Mouse (Mus musculus): ENCODE data around the gene Ppp1r11. TPM values are rescaled to one million over a fixed set of nuclear protein-coding genes. Genes with fewer than 3 reads are reported as not detected.

The Ppp1r11 gene
- total RNA-seq, 2 experiments from 2014 or later = 136 to 142 TPM

DNA sequence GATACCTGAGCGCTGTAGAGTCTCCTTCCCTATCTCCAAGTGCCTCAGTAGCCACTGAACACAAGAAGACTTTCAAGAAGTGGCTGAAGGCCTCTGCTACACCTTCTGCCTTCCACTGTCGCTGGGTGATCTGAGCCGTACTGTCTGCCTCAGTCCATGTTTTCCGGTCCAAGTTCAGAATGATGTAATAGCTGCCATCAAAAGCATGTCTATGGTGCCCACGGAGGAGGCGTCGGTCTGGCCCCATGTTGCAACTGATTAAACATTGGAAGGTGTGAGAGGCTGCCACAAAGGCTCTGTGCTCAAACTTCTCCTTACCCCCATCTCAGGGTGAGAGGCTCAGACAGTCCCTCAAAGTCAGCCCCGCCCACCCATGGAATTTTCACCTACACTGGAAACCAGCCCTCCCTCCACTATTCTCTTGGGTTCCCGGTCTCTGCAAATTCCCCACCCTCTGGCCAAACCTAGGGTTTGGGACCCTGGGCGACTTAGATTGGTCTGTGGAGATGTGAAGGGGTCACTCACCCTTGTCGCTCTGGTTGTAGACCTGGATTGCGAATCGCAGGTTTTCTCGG is 18.9 kb upstream of the Ppp1r11 start:
- DNase-seq (ENCODE audit: low spot score in 2 of 2) = no peak

- no peak for DNase-seq (ENCODE audit: low spot score in 2 of 2)
Observed at GRCm38 (mm10) chr17:36966875-36967274, 15.3 kb upstream of the Ppp1r11 start.

DNA sequence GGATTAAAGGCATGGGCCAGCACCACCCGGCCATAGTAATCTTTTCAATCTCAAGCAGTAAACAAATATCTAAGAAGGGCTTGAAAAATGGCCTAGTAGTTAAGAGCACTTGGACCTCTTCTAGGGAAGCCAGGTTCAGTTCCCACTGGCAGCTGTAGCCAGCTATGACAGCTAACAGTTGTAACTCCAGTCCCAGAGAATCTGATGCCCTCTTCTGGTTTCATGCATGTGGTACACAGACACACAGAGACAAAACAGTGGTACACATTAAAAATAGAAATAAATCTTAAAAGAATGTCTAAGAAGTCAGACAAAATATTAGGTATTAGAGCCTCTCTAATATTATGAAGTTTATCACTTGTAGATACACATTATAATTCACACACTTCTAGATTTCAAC is 9.6 kb upstream of the Ppp1r11 start:
- DNase-seq (ENCODE audit: low spot score in 2 of 2) = no peak

- no peak for DNase-seq (ENCODE audit: low spot score in 2 of 2)
Observed at GRCm38 (mm10) chr17:36958884-36959283, 7.3 kb upstream of the Ppp1r11 start.

DNA sequence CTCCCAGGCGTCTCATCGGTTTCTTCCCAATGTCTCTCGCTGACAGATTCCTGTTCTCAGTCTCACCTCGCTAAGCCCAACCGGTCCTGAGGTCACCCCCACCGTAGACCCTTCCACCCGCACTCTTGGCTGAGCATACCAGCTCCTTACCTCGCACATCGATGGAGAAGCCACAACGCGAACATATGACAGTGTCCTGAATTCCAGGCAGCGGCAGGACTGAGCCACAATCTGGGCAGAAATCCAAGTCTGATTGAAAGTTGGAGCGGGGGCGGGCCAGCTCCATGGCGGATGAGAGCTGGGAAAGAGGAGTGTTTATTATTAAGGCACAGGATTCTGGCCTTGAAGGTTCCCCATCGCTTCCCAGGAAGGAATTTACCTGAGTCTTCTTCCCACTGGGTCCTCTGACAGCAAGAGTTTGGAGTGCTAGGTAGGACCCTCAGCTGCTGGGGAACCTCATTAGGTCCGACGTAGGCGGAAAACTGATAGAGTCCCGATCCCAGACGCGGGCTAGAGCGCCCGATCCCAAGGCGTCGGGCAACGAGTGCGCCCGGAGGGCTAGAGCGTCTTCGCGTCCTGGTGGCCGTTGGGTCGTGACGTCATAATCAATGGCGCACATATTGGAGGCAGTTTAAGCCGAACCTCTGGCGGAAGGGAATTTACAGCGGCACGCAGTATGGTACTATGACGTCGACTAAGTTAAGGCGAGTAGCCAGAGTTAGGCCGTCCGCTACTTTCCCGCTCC is 6.6 kb upstream of the Ppp1r11 start, which contains the start of the genes Znrd1 and Znrd1as:
Gene Znrd1 (minus strand): TSS at position 561 of the 745 bp plus-strand sequence.
Gene Znrd1as (plus strand): TSS at position 594 of the 745 bp plus-strand sequence.
- DNase-seq (ENCODE audit: low spot score in 2 of 2) = peak; percentile 94 to 97

GRCm38 (mm10) chr17:36953062-36953461 is 1.5 kb upstream of the Ppp1r11 start:
- no peak for DNase-seq (ENCODE audit: low spot score in 2 of 2)

DNA sequence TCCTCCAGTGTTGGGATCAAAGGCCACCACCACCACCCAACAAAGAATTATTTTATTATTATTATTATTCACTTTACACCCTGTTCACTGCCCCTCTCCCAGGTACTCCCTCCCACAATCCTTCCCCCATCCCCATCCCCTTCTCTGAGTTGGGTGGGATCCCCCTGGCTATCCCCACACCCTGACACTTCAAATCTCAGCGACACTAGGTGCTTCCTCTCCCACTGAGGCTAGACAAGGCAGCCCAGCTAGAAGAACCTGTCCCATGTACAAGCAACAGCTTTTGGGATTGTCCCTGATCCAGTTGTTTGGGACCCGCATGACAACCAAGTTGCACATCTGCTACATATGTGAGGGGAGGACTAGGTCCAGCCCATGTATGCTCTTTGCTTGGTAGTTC is 1.1 kb upstream of the Ppp1r11 start:
- no peak for DNase-seq (ENCODE audit: low spot score in 2 of 2)

GRCm38 (mm10) chr17:36949265-36949664 is 2.3 kb downstream of the Ppp1r11 start:
- no peak for DNase-seq (ENCODE audit: low spot score in 2 of 2)

DNA sequence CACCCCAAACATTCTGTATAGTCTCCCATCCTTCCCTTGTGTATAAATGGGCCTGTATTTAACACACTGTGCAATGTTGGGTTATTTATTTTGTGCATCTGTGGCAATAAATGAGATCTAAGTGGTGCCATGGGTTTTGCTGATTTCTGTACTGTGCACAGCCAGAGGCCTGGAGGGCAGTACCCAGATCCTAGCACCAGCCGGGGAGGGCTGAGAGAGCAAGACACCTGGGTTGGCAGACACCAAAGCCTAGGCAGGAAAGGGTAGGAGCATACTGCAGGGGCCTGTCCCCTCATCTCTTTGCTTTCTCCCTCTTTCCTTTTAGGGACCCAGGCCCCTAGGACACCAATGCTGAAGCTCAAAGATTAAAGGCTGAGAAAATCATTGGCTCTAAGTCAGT is 3.3 kb downstream of the Ppp1r11 start:
- DNase-seq (ENCODE audit: low spot score in 2 of 2) = no peak

GRCm38 (mm10) chr17:36947051-36947819 is 4.3 kb downstream of the Ppp1r11 start:
- peak; percentile 52 to 68 for DNase-seq (ENCODE audit: low spot score in 2 of 2)

- DNase-seq (ENCODE audit: low spot score in 2 of 2) = peak in 1 of 2 experiments; percentile 9
Observed at GRCm38 (mm10) chr17:36944121-36944775, 7.3 kb downstream of the Ppp1r11 start.

GRCm38 (mm10) chr17:36943691-36944090 is 7.8 kb downstream of the Ppp1r11 start:
- peak in 1 of 2 experiments; percentile 9 for DNase-seq (ENCODE audit: low spot score in 2 of 2)

DNA sequence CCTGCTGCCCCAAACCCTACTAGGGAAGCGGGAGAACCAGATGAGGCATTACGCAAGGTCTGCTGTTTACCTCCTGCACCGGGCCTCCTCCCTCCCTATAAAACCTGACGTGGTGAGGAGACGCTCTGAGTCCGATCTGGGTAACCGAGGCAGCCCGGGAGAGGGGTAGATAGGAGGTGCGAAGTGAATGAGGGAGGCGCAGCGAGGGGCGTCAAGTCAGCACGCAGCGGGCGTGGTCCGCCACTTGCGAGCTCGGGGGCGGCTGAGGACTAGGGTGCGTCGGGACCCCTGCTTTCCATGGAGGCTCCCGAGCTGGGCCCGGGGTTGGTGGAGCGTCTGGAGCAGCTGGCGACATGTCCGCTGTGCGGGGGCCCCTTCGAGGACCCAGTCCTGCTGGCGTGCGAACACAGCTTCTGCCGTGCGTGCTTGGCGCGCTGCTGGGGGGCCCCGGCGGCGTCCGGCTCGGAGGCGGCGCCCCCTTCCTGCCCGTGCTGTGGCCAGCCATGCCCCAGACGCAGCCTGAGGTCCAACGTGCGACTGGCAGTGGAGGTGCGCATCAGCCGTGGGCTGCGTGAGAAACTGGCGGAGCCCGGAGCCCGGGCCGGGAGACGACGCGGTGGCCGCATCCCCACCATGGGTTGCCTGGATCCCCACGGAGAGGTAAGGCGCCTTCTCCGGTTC is 8.6 kb downstream of the Ppp1r11 start, which contains the start of gene Rnf39:
Gene Rnf39 (plus strand): TSS at position 128 of the 681 bp plus-strand sequence.
- peak in 1 of 2 experiments; percentile 63 for DNase-seq (ENCODE audit: low spot score in 2 of 2)

GRCm38 (mm10) chr17:36942391-36942790 is 9.2 kb downstream of the Ppp1r11 start:
- DNase-seq (ENCODE audit: low spot score in 2 of 2) = peak; percentile 73 to 78

DNA sequence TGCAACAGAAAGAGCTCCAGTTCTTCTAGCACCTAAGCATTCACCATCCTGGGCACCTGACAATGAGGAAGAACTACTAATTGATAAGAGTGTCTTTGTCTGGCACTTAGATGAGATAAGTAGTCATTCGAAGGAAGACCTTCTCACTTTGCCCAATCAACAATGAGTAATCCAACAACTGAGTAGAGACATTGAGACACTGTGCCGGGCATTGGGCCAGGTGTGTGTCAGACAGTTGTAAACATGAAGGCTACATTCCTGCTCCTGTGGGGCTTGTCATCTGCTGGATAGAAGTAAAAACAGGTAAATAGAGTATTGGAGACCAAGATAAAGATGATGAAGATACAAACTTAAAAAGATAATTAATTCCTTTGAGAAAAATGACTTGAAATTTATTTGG is 13.5 kb downstream of the Ppp1r11 start:
- DNase-seq (ENCODE audit: low spot score in 2 of 2) = no peak

- DNase-seq (ENCODE audit: low spot score in 2 of 2) = no peak
Observed at GRCm38 (mm10) chr17:36931806-36932205, 19.7 kb downstream of the Ppp1r11 start.

GRCm38 (mm10) chr17:36931130-36931529 is 20.4 kb downstream of the Ppp1r11 start:
- DNase-seq (ENCODE audit: low spot score in 2 of 2) = peak in 1 of 2 experiments; percentile 19

- DNase-seq (ENCODE audit: low spot score in 2 of 2) = peak in 1 of 2 experiments; percentile 24
Observed at GRCm38 (mm10) chr17:36930233-36930632, 21.3 kb downstream of the Ppp1r11 start.

DNA sequence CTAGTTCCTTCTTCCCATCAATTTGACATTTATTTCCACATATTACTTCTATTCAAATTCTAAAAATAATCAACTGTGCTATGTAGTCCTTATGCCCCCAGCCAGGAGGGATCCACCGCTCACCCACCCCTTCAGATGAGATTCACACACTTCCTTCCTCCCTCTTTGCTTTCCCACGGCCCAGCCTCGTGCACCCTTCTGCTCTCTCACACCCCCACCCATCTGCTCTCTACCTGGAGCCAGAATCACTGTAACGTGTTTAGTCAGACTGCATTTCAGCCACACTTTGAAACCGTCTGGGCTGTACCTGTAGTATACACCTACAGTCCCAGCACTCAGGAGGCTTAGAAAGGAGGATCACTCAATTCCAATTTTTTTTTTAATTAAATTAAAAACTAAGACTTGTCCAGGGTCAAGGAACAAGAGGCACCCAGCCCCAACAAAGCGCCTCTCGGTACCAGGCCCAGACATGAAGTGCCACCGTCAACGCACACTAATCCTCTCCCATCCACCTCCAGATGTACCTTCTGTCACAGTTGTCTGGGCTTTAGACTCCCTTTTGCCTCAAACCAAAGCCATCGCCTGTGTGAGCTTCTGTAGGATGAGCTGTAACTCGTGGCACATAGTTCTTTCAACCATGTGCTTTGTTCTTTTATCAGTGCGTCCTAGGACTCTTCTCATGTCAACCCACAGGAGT is 22.2 kb downstream of the Ppp1r11 start:
- DNase-seq (ENCODE audit: low spot score in 2 of 2) = peak in 1 of 2 experiments; percentile 19

Data from left cerebral cortex, adult 18-20 months (tissue).